Mouse (Mus musculus): ENCODE results near the gene Bid.
"Not testable (repeated sequence)": the region's sequence is repeated elsewhere in the genome, so short reads cannot be mapped to it uniquely, and the experiment has no call there.

Gene Bid

GRCm38 (mm10) chr6:120901776-120902645, 14.6 kb downstream of the Bid start:
- no peak for DNase-seq

- peak; percentile 82 for DNase-seq
Observed at GRCm38 (mm10) chr6:120898188-120898833, 18.3 kb downstream of the Bid start.

GRCm38 (mm10) chr6:120894524-120894923, 22.1 kb downstream of the Bid start:
- no peak for DNase-seq

GRCm38 (mm10) chr6:120894089-120894488, 22.6 kb downstream of the Bid start:
- DNase-seq = no peak

- no peak for DNase-seq
Observed at GRCm38 (mm10) chr6:120886696-120887095, 30.0 kb downstream of the Bid start.

- peak; percentile 7 for DNase-seq
Observed at GRCm38 (mm10) chr6:120884436-120884835, 32.2 kb downstream of the Bid start.

- no peak for DNase-seq
Observed at GRCm38 (mm10) chr6:120879046-120879445, 37.6 kb downstream of the Bid start.

- no peak for DNase-seq
Observed at GRCm38 (mm10) chr6:120873874-120874273, 42.8 kb downstream of the Bid start.

GRCm38 (mm10) chr6:120871286-120871685, 45.4 kb downstream of the Bid start:
- DNase-seq = no peak

GRCm38 (mm10) chr6:120868824-120869223, 47.8 kb downstream of the Bid start:
- no peak for DNase-seq

- DNase-seq = no peak
Observed at GRCm38 (mm10) chr6:120866051-120866814, 50.4 kb downstream of the Bid start.

- no peak for DNase-seq
Observed at GRCm38 (mm10) chr6:120860079-120860478, 56.6 kb downstream of the Bid start.

GRCm38 (mm10) chr6:120858217-120858711, 58.4 kb downstream of the Bid start:
- DNase-seq = peak; percentile 19

- no peak for DNase-seq
Observed at GRCm38 (mm10) chr6:120854413-120854812, 62.2 kb downstream of the Bid start.

- not testable (repeated sequence) for DNase-seq
Observed at GRCm38 (mm10) chr6:120850720-120851119, 65.9 kb downstream of the Bid start.

Data from embryo, embryonic 11 days (tissue).